8 mouse cellular contexts compared by ENCODE assay signal in the genomic region with DNA sequence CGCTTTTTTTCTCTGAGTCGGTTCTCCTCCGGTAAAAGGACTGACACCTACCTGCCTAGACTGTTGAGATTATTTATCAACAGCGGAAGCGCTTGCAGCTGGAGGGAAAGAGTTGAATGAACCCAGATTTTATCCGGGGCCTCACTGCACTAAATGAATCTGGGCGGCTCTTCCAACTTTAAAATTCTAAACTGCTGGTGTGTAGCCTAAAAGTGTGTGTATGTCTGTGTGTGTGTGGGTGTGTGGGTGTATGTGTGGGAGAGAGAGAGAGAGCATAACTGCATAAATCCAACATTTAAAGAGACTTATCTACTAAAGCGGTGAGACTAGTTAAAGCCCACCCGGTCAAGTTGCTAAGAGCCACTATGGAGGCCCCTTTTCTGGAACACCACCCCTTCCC. TPM values are rescaled to one million over a fixed set of nuclear protein-coding genes. Genes with fewer than 3 reads are reported as not detected.
DNase-seq lines count a peak whose midpoint lies in the region; ATAC-seq and TF ChIP-seq lines count a peak whose summit lies in the region.

No protein-coding gene starts in this region.

- H3K4me2 ChIP-seq in heart, embryonic 11.5 days, result peak overlapping the region; percentile 77
- peak overlapping the region; percentile 77 for H3K4me2 ChIP-seq in liver, embryonic 11.5 days
- peak overlapping the region; percentile 66 for H3K4me2 ChIP-seq in stomach, postnatal 0 days (replicated peaks; ENCODE audit: low read depth)

- TF ChIP-seq POLR2A in testis, adult 2 months (IDR thresholded peaks at IDR 0.05; ENCODE audit: control insufficient read depth, low read depth, low read length), result no peak

- peak overlapping the region; percentile 80 for H3K9ac ChIP-seq in heart, embryonic 11.5 days (ENCODE audit: low read depth, low read length)
- peak overlapping the region; percentile 64 for H3K9ac ChIP-seq in liver, embryonic 11.5 days (ENCODE audit: low read depth, low read length)
- H3K9ac ChIP-seq in stomach, postnatal 0 days (ENCODE audit: low read length), result peak overlapping the region; percentile 62

- peak overlapping the region; percentile 85 for H3K4me3 ChIP-seq in heart, embryonic 11.5 days (ENCODE audit: low read depth, low read length)
- peak overlapping the region; percentile 98 for H3K4me3 ChIP-seq in testis, adult 2 months (ENCODE audit: control insufficient read depth, low read depth, low read length)
- peak overlapping the region; percentile 63 for H3K4me3 ChIP-seq in liver, embryonic 11.5 days (ENCODE audit: low read depth, low read length)
- H3K4me3 ChIP-seq in stomach, postnatal 0 days (ENCODE audit: low read depth, low read length), result peak overlapping the region; percentile 95

- no peaks in the 10 kb centered on the region; the same call in 1 of the 2 replicates for H3K4me1 ChIP-seq in heart, embryonic 11.5 days (ENCODE audit: control insufficient read depth, insufficient read depth, low read length)
- H3K4me1 ChIP-seq in testis, adult 2 months (ENCODE audit: control insufficient read depth, insufficient read depth, low read length), result peaks cover 9% of the 10 kb centered on the region
- H3K4me1 ChIP-seq in liver, embryonic 11.5 days (replicated peaks; ENCODE audit: control insufficient read depth, insufficient read depth, low read length), result 0 out of 2 replicates have a peak, but pooled peaks cover 3% of the 10 kb centered on the region
- peaks cover 5% of the 10 kb centered on the region; the same call in 1 of the 2 replicates for H3K4me1 ChIP-seq in stomach, postnatal 0 days (replicated peaks; ENCODE audit: control insufficient read depth, insufficient read depth)

- TF ChIP-seq CTCF in testis, adult 2 months (IDR thresholded peaks at IDR 0.05; ENCODE audit: control insufficient read depth, insufficient read depth, insufficient replicate concordance, low read depth, low read length), result no peak
- TF ChIP-seq CTCF in stomach, postnatal 0 days (IDR thresholded peaks at IDR 0.05; ENCODE audit: low read depth), result no peak

- 23% methylated on average over 9 of the region's 9 CpGs for WGBS in heart, embryonic 11.5 days (ENCODE audit: insufficient replicate concordance)
- WGBS in liver, embryonic 11.5 days, result 24% methylated on average over 9 of the region's 9 CpGs
- 17% methylated on average over 9 of the region's 9 CpGs for WGBS in stomach, postnatal 0 days

- no peaks in the 10 kb centered on the region for H3K9me3 ChIP-seq in heart, embryonic 11.5 days (replicated peaks; ENCODE audit: control insufficient read depth, low read length)
- H3K9me3 ChIP-seq in liver, embryonic 11.5 days (ENCODE audit: control insufficient read depth, low read length), result no peaks in the 10 kb centered on the region
- H3K9me3 ChIP-seq in stomach, postnatal 0 days (ENCODE audit: control insufficient read depth, low read length), result no peaks in the 10 kb centered on the region

- peak overlapping the region; percentile 54; the same call in 1 of the 2 replicates for H3K27ac ChIP-seq in heart, embryonic 11.5 days (ENCODE audit: low read depth, low read length)
- no peak overlapping the region for H3K27ac ChIP-seq in testis, adult 2 months (ENCODE audit: control insufficient read depth, insufficient read depth, low read depth, low read length)
- no peak overlapping the region for H3K27ac ChIP-seq in liver, embryonic 11.5 days (ENCODE audit: low read depth, low read length)
- peak overlapping the region; percentile 80 for H3K27ac ChIP-seq in stomach, postnatal 0 days (replicated peaks)

- ATAC-seq in heart, embryonic 11.5 days (replicated peaks; ENCODE audit: insufficient number of reproducible peaks, low FRiP score, low TSS enrichment), result no peak
- no peak for ATAC-seq in liver, embryonic 11.5 days (replicated peaks; ENCODE audit: low FRiP score)
- ATAC-seq in stomach, postnatal 0 days (ENCODE audit: low FRiP score, low TSS enrichment), result no peak

- H3K27me3 ChIP-seq in heart, embryonic 11.5 days (ENCODE audit: control insufficient read depth, insufficient read depth, low read length), result no peaks in the 10 kb centered on the region
- no peaks in the 10 kb centered on the region for H3K27me3 ChIP-seq in testis, adult 2 months (ENCODE audit: control insufficient read depth, insufficient read depth, low read length)
- no peaks in the 10 kb centered on the region for H3K27me3 ChIP-seq in liver, embryonic 11.5 days (replicated peaks; ENCODE audit: control insufficient read depth, insufficient read depth, low read length)
- H3K27me3 ChIP-seq in stomach, postnatal 0 days (ENCODE audit: control insufficient read depth, insufficient read depth, low read length), result no peaks in the 10 kb centered on the region

- DNase-seq in heart, adult 9 months (ENCODE audit: low spot score in 2 of 2), result no peak
- DNase-seq in testis, postnatal 14 days (ENCODE audit: low spot score), result no peak
- no peak for DNase-seq in liver, embryonic 11.5 days (ENCODE audit: low spot score)
- no peak for DNase-seq in stomach, postnatal 0 days (ENCODE audit: low spot score)
- no peak for DNase-seq in adrenal gland, postnatal 4 days (ENCODE audit: low spot score in 2 of 2)
- no peak for DNase-seq in spleen, adult 12 weeks (ENCODE audit: low spot score)

- no peaks in the 10 kb centered on the region for H3K36me3 ChIP-seq in heart, embryonic 11.5 days (ENCODE audit: control insufficient read depth, insufficient read depth, low read length)
- H3K36me3 ChIP-seq in testis, adult 2 months (ENCODE audit: control insufficient read depth, insufficient read depth, low read length), result no peaks in the 10 kb centered on the region
- no peaks in the 10 kb centered on the region for H3K36me3 ChIP-seq in liver, embryonic 11.5 days (ENCODE audit: control insufficient read depth, insufficient read depth, low read length)
- H3K36me3 ChIP-seq in stomach, postnatal 0 days (ENCODE audit: control insufficient read depth, insufficient read depth, low read length), result no peaks in the 10 kb centered on the region

- no peak for TF ChIP-seq EP300 in stomach, postnatal 0 days (optimal IDR thresholded peaks at IDR 0.05)

RNA-seq across cellular contexts. Expression of gene Mrtfa, which starts 0.7 kb away (rescaled TPM):
- polyA plus RNA-seq in heart, embryonic 11.5 days (2014; fragmentation: Nextera tagmentation; extraction: Ambion mirVana), result 15.3 and 20.9 TPM in 2 replicates
- 26.8 and 30.2 TPM in 2 replicates for polyA plus RNA-seq in testis, adult 2 months (2012; rRNA removed)
- 18.9 and 20.6 TPM in 2 replicates for polyA plus RNA-seq in liver, embryonic 11.5 days (2014; fragmentation: Nextera tagmentation; extraction: Ambion mirVana)
- polyA plus RNA-seq in stomach, postnatal 0 days (2015; fragmentation: Nextera tagmentation; extraction: Ambion mirVana), result 12.6 and 14.3 TPM in 2 replicates
- total RNA-seq in adrenal gland, postnatal 4 days (2021), result 10 to 100 TPM; 33.0 to 39.1 TPM

RNA-seq across cellular contexts. Expression of gene Mchr1, which starts 44.0 kb away (rescaled TPM):
- polyA plus RNA-seq in heart, embryonic 11.5 days (2014; fragmentation: Nextera tagmentation; extraction: Ambion mirVana), result 0.15 TPM in 1 of 2 replicates, not detected in the other
- polyA plus RNA-seq in testis, adult 2 months (2012; rRNA removed), result 0.37 and 0.71 TPM in 2 replicates
- 0.12 and 0.29 TPM in 2 replicates for polyA plus RNA-seq in liver, embryonic 11.5 days (2014; fragmentation: Nextera tagmentation; extraction: Ambion mirVana)
- 3.0 and 4.9 TPM in 2 replicates for polyA plus RNA-seq in stomach, postnatal 0 days (2015; fragmentation: Nextera tagmentation; extraction: Ambion mirVana)
- 1 to 10 TPM in 1 of 2 experiments, under 1 TPM in 1; 0.99 to 1.0 TPM for total RNA-seq in adrenal gland, postnatal 4 days (2021)

Comparison
In these comparisons a context has a peak if more than half of its experiments do, and no peak if none do; other contexts are left out.
1. H3K27ac ChIP-seq: peak in heart, embryonic 11.5 days (single experiment) and stomach, postnatal 0 days (single experiment); none in testis, adult 2 months (single experiment) and liver, embryonic 11.5 days (single experiment).
2. Peak in every context shown above with its lines, with median percentiles within 50 percentile points of each other: H3K4me2 ChIP-seq, H3K4me3 ChIP-seq and H3K9ac ChIP-seq.